Mouse (Mus musculus) lung, adult 2 months (tissue): ENCODE results near the gene Cenpx. TPM values are rescaled to one million over a fixed set of nuclear protein-coding genes. Genes with fewer than 3 reads are reported as not detected.

ENCODE experiments used
- DNase-seq: peaks from one replicate; pipeline ENCODE4 v3.0.0; 2022
- H3K4me1 ChIP-seq: fragments of 200-500 bp; 2 replicates; pipeline ENCODE4 v1.6.1; 2011; ENCODE audit warnings: low read length; ENCODE audit not compliant: control insufficient read depth, insufficient read depth
- H3K4me3 ChIP-seq: fragments of 200-500 bp; replicated peaks from 2 replicates; pipeline ENCODE3; 2011; ENCODE audit warnings: low read depth, mild to moderate bottlenecking, control low read depth, low read length; ENCODE audit errors: extremely low read depth
- CTCF ChIP-seq: fragments of 200-500 bp; IDR thresholded peaks from 2 replicates; pipeline ENCODE4 v1.5.1; 2011; ENCODE audit warnings: mild to moderate bottlenecking, low read length, control low read depth; ENCODE audit not compliant: insufficient read depth
- POLR2A ChIP-seq: fragments of 200-500 bp; IDR thresholded peaks from 2 replicates; pipeline ENCODE4 v1.6.1; 2011; ENCODE audit warnings: low read depth, mild to moderate bottlenecking, control low read depth, low read length, borderline replicate concordance; ENCODE audit errors: extremely low read depth
- WGBS: fragments of 180-500 bp; shearing (Covaris S2); methylation state at CpG from one replicate; pipeline ENCODE4 v1.1.7; 2018; 5-methylcytosine and 5-hydroxymethylcytosine counted together
- polyA plus RNA-seq: library from polyadenylated mRNA; depleted of rRNA; stranded (reverse); fragments of >200 nt; gene quantifications from 2 replicates; pipeline ENCODE4 v1.2.3, GENCODE M21; 2012

Cenpx gene
- polyA plus RNA-seq, 1 experiment = 68.0 TPM

DNA sequence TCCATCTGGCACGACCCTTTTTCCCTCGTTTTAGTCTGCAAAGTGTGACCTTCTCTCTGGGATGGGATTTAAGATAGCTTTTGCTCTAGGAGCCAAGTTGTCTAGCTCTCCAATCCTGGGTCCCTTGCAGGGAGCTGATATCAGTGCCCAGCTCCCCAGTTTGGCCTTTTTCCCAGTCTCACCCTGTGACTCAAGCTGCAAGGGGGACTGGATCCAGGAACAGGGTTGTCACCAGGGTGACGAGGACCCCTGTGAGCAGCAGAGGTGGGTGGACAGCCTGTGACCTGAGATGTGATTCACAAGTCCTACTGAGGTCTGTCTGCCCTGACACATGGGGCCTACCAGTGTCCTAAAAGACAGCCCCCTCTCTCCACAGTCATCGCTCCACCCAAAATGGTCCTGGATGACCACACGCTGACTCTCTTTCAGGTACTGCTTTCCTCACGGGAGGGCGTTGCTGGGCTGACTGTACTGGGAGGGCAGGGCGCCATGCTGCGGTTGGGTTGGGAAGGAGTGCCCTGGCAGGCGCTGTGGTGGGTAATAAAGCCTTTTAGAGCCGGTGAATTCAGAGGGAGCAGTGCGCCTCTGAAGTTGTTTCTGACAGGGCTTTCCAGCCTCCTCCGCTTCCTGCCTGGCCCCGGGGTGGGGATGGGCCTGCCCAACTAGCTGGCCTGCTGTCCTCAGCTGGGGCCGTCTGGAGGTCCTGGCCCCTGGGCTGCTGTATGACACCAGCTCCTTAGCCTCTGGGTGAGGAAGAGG lies 9.7 kb downstream of the Cenpx start:
- DNase-seq = no peak
- no peak overlapping the region for H3K4me3 ChIP-seq
- 66% methylated on average over 15 of the region's 15 CpGs for WGBS
- H3K4me1 ChIP-seq = no peaks in the 10 kb centered on the region
- TF ChIP-seq POLR2A (no peak), CTCF (no peak)

- TF ChIP-seq POLR2A (no peak), CTCF (no peak)
- WGBS = 71% methylated on average over 10 of the region's 10 CpGs
- H3K4me1 ChIP-seq = no peaks in the 10 kb centered on the region
- DNase-seq = no peak
- no peak overlapping the region for H3K4me3 ChIP-seq
Measured at GRCm38 (mm10) chr11:120697741-120698140, 15.8 kb downstream of the Cenpx start.

GRCm38 (mm10) chr11:120696568-120696967 lies 17.0 kb downstream of the Cenpx start:
- DNase-seq = no peak
- WGBS = 91% methylated on average over 6 of the region's 6 CpGs
- Histone ChIP-seq H3K4me3 (no peak overlapping the region), H3K4me1 (peaks cover 3% of the 10 kb centered on the region; the same call in 1 of the 2 replicates)
- TF ChIP-seq POLR2A (no peak), CTCF (0 out of 2 replicates have a peak, but pooled peaks have one; percentile 8)

GRCm38 (mm10) chr11:120695641-120696040 lies 17.9 kb downstream of the Cenpx start:
- H3K4me3 ChIP-seq = no peak overlapping the region
- 69% methylated on average over 12 of the region's 12 CpGs for WGBS
- peaks cover 3% of the 10 kb centered on the region; the same call in 1 of the 2 replicates for H3K4me1 ChIP-seq
- no peak for DNase-seq
- TF ChIP-seq CTCF (no peak), POLR2A (no peak)

DNA sequence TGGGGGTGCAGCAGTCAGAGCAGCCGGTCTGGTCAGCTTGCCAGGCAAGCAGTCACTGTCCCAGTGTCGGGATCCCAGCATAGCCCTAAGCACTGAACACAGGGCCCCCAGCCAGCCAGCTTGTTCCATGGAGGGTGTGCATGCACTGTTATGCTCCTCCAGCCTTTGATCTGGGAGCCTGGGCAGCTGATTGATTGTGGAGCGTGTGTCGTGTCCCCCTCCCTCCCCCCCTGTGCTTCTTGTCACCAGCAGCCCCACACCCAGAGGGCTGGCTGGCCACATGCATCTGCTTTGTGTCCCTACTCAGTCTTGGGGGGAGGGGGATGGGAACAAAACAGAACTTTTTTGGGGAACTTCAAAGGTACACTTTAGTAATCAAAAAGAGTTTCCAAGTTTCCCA lies 18.4 kb downstream of the Cenpx start:
- peaks cover 3% of the 10 kb centered on the region; the same call in 1 of the 2 replicates for H3K4me1 ChIP-seq
- no peak overlapping the region for H3K4me3 ChIP-seq
- TF ChIP-seq CTCF (no peak), POLR2A (no peak)
- WGBS = 43% methylated on average over 4 of the region's 4 CpGs
- no peak for DNase-seq

- Histone ChIP-seq H3K4me3 (no peak overlapping the region), H3K4me1 (peaks cover 3% of the 10 kb centered on the region; the same call in 1 of the 2 replicates)
- no peak for DNase-seq
- WGBS = 80% methylated on average over 3 of the region's 3 CpGs
- no peak for TF ChIP-seq POLR2A
- no peak for TF ChIP-seq CTCF
Measured at GRCm38 (mm10) chr11:120693461-120693860, 20.1 kb downstream of the Cenpx start.

DNA sequence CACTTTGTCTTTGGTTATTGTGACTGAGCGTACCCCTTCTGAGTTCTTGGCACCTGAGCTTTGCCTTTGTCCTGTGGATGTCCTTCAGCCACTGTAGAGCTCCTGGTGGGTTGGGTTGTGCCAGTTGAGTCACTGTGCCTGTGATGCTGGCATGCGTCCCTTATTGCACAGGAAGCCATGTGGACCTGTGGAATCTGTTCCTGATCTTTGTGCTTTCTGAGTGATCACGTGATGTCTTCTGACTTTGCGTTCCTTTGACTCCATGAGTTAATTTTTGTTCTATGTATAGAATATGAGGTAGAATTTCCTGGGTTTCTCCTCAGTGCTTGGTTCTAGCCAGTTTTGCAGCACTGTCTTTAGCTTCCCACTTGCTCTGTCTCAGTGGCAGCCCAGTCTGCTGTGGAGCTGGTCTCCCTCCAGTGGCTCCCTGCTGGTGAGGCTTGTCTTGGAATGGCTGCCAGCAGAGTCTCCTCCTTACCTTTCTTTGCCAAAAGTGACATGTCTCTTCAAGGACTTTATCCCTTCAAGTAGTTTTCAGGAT lies 21.0 kb downstream of the Cenpx start:
- Histone ChIP-seq H3K4me3 (no peak overlapping the region), H3K4me1 (peaks cover 3% of the 10 kb centered on the region; the same call in 1 of the 2 replicates)
- DNase-seq = no peak
- TF ChIP-seq CTCF (no peak), POLR2A (no peak)
- 66% methylated on average over 4 of the region's 4 CpGs for WGBS

GRCm38 (mm10) chr11:120689365-120689764 lies 24.2 kb downstream of the Cenpx start:
- no peak for DNase-seq
- 64% methylated on average over 3 of the region's 3 CpGs for WGBS
- Histone ChIP-seq H3K4me1 (peaks cover 8% of the 10 kb centered on the region; the same call in 1 of the 2 replicates), H3K4me3 (no peak overlapping the region)
- TF ChIP-seq POLR2A (no peak), CTCF (no peak)

GRCm38 (mm10) chr11:120686650-120687272 lies 26.8 kb downstream of the Cenpx start:
- DNase-seq = peak; percentile 53
- H3K4me3 ChIP-seq = no peak overlapping the region
- peaks cover 4% of the 10 kb centered on the region; the same call in 1 of the 2 replicates for H3K4me1 ChIP-seq
- TF ChIP-seq CTCF (no peak), POLR2A (no peak)
- WGBS = 67% methylated on average over 20 of the region's 20 CpGs
